Mouse (Mus musculus) CH12.LX (cell line): ENCODE measurements around the gene Pik3ca. TPM values are rescaled to one million over a fixed set of nuclear protein-coding genes. Genes with fewer than 3 reads are reported as not detected.

ENCODE experiments used
- DNase-seq: peaks from one replicate; pipeline ENCODE4 v3.0.0-alpha.2; 2013; ENCODE audit errors: extremely low read depth
- H3K27ac ChIP-seq: 2 replicates; pipeline ENCODE4 v1.5.1; 2012; ENCODE audit warnings: low read depth, mild to moderate bottlenecking, control low read depth, moderate library complexity; ENCODE audit not compliant: insufficient read depth
- H3K27me3 ChIP-seq: replicated peaks from 2 replicates; pipeline ENCODE3; 2012; ENCODE audit warnings: inconsistent platforms
- H3K36me3 ChIP-seq, 2 experiments: replicated peaks in 1 of 2; 2 replicates each; pipeline versions ENCODE3 to v1.6.1; 2012; ENCODE audit warnings: inconsistent platforms in 1 of 2, low read length in 1 of 2, mild to moderate bottlenecking in 1 of 2, mixed read lengths in 1 of 2, moderate library complexity in 1 of 2; ENCODE audit not compliant: control insufficient read depth in 1 of 2, insufficient read depth in 1 of 2
- H3K4me1 ChIP-seq, 2 experiments: 2 replicates each; pipeline ENCODE4 v1.6.1; 2012; ENCODE audit warnings: inconsistent platforms in 1 of 2, moderate library complexity in 1 of 2; ENCODE audit not compliant: insufficient read depth in 2 of 2, control insufficient read depth in 1 of 2
- H3K4me2 ChIP-seq: 2 replicates; pipeline ENCODE4 v1.6.1; 2012; ENCODE audit warnings: low read depth, mild to moderate bottlenecking, control low read depth; ENCODE audit not compliant: poor library complexity, insufficient read depth, severe bottlenecking
- H3K4me3 ChIP-seq, 3 experiments: fragments of 150-350 bp in 1 of 3; sonication (generic) in 1 of 3; replicated peaks in 1 of 3; 2 replicates each; pipeline versions ENCODE3 to v1.5.1; 2011 to 2012; ENCODE audit warnings: low read depth in 2 of 3, low read length in 2 of 3, mild to moderate bottlenecking in 2 of 3, moderate library complexity in 2 of 3, control low read depth in 1 of 3, improper control_type of control experiment in 1 of 3, inconsistent platforms in 1 of 3, mixed read lengths in 1 of 3; ENCODE audit not compliant: poor library complexity in 1 of 3
- H3K79me2 ChIP-seq: replicated peaks from 2 replicates; pipeline ENCODE4 v1.6.1; 2012; ENCODE audit warnings: mild to moderate bottlenecking, moderate library complexity; ENCODE audit not compliant: control insufficient read depth, poor library complexity, insufficient read depth, severe bottlenecking; ENCODE audit errors: extremely low read depth
- H3K9ac ChIP-seq: 2 replicates; pipeline ENCODE4 v1.6.1; 2012; ENCODE audit warnings: low read depth, mild to moderate bottlenecking, control low read depth, moderate library complexity; ENCODE audit not compliant: insufficient read depth
- H3K9me3 ChIP-seq: replicated peaks from 2 replicates; pipeline ENCODE3; 2012; ENCODE audit warnings: low read length, inconsistent platforms, mixed read lengths
- BHLHE40 ChIP-seq: IDR thresholded peaks from 2 replicates; pipeline ENCODE4 v1.6.1; 2011; ENCODE audit warnings: mild to moderate bottlenecking, low read depth, low read length, improper control_type of control experiment
- CHD1 ChIP-seq: IDR thresholded peaks from 2 replicates; pipeline ENCODE4 v1.6.1; 2012; ENCODE audit warnings: low read depth, low read length, improper control_type of control experiment, inconsistent platforms
- CTCF ChIP-seq, 2 experiments: IDR thresholded peaks in 1 of 2; conservative IDR thresholded peaks in 1 of 2; 2 replicates each; pipeline ENCODE4 v1.5.1; 2011 to 2012; ENCODE audit warnings: low read depth in 2 of 2, low read length in 2 of 2, improper control_type of control experiment in 1 of 2, inconsistent platforms in 1 of 2, mild to moderate bottlenecking in 1 of 2, moderate library complexity in 1 of 2
- E2F4 ChIP-seq: IDR thresholded peaks from 2 replicates; pipeline ENCODE4 v1.6.1; 2011; ENCODE audit warnings: low read depth, low read length, improper control_type of control experiment; ENCODE audit not compliant: insufficient replicate concordance
- ELF1 ChIP-seq: IDR thresholded peaks from 2 replicates; pipeline ENCODE4 v1.6.1; 2014; ENCODE audit warnings: low read depth, mild to moderate bottlenecking, inconsistent platforms, low read length, improper control_type of control experiment
- GABPA ChIP-seq: IDR thresholded peaks from 2 replicates; pipeline ENCODE4 v1.6.1; 2012; ENCODE audit warnings: low read depth, low read length, improper control_type of control experiment, inconsistent platforms; ENCODE audit not compliant: insufficient replicate concordance
- IRF4 ChIP-seq: IDR thresholded peaks from 2 replicates; pipeline ENCODE4 v1.6.1; 2014; ENCODE audit warnings: low read depth, mild to moderate bottlenecking, inconsistent platforms, low read length, improper control_type of control experiment
- JUND ChIP-seq: conservative IDR thresholded peaks from 2 replicates; pipeline ENCODE4 v1.6.1; 2011; ENCODE audit warnings: low read depth, low read length, improper control_type of control experiment
- KAT2A ChIP-seq: IDR thresholded peaks from 2 replicates; pipeline ENCODE4 v1.6.1; 2012; ENCODE audit warnings: low read length, improper control_type of control experiment, inconsistent platforms; ENCODE audit not compliant: insufficient replicate concordance
- MAFK ChIP-seq: IDR thresholded peaks from 2 replicates; pipeline ENCODE4 v1.6.1; 2011; ENCODE audit warnings: low read length, improper control_type of control experiment; ENCODE audit not compliant: insufficient replicate concordance
- MAX ChIP-seq: IDR thresholded peaks from 2 replicates; pipeline ENCODE4 v1.6.1; 2011; ENCODE audit warnings: low read length, improper control_type of control experiment
- MYC ChIP-seq: IDR thresholded peaks from 2 replicates; pipeline ENCODE4 v1.6.1; 2011; ENCODE audit warnings: low read depth, mild to moderate bottlenecking, improper control_type of control experiment, low read length
- NELFE ChIP-seq: IDR thresholded peaks from 2 replicates; pipeline ENCODE4 v1.6.1; 2011; ENCODE audit warnings: low read depth, low read length, improper control_type of control experiment
- NRF1 ChIP-seq: IDR thresholded peaks from 2 replicates; pipeline ENCODE4 v1.6.1; 2014; ENCODE audit warnings: low read depth, mild to moderate bottlenecking, inconsistent platforms, low read length, improper control_type of control experiment, moderate library complexity
- PAX5 ChIP-seq: IDR thresholded peaks from 2 replicates; pipeline ENCODE4 v1.6.1; 2012; ENCODE audit warnings: low read length, inconsistent platforms, mixed read lengths
- POLR2A ChIP-seq: IDR thresholded peaks from 2 replicates; pipeline ENCODE4 v1.6.1; 2011; ENCODE audit warnings: low read depth, mild to moderate bottlenecking, improper control_type of control experiment, low read length
- RCOR1 ChIP-seq: conservative IDR thresholded peaks from 2 replicates; pipeline ENCODE4 v1.6.1; 2012; ENCODE audit warnings: low read depth, mild to moderate bottlenecking, inconsistent platforms, low read length, improper control_type of control experiment
- SIN3A ChIP-seq: IDR thresholded peaks from 2 replicates; pipeline ENCODE4 v1.6.1; 2012; ENCODE audit warnings: low read length, improper control_type of control experiment, inconsistent platforms
- TBP ChIP-seq: conservative IDR thresholded peaks from 2 replicates; pipeline ENCODE4 v1.6.1; 2011; ENCODE audit warnings: low read depth, low read length, improper control_type of control experiment
- TCF12 ChIP-seq: IDR thresholded peaks from 2 replicates; pipeline ENCODE4 v1.6.1; 2014; ENCODE audit warnings: low read depth, mild to moderate bottlenecking, inconsistent platforms, low read length, improper control_type of control experiment
- USF1 ChIP-seq: IDR thresholded peaks from 2 replicates; pipeline ENCODE4 v1.6.1; 2014; ENCODE audit warnings: low read depth, mild to moderate bottlenecking, inconsistent platforms, low read length, improper control_type of control experiment
- USF2 ChIP-seq: conservative IDR thresholded peaks from 2 replicates; pipeline ENCODE4 v1.6.1; 2011; ENCODE audit warnings: low read depth, low read length, improper control_type of control experiment
- ZKSCAN1 ChIP-seq: IDR thresholded peaks from 2 replicates; pipeline ENCODE4 v1.6.1; 2012; ENCODE audit warnings: low read depth, inconsistent platforms, low read length, improper control_type of control experiment, borderline replicate concordance
- ZMIZ1 ChIP-seq: IDR thresholded peaks from 2 replicates; pipeline ENCODE4 v1.6.1; 2012; ENCODE audit warnings: low read depth, mild to moderate bottlenecking, inconsistent platforms, low read length, improper control_type of control experiment
- dilution Hi-C: fragments of 300-500 bp; cut with MboI; formaldehyde crosslinking; loops from 2 replicates; pipeline ENCODE4 v1.14.3; 2020; ENCODE audit warnings: low sequenced_read_pairs; ENCODE audit not compliant: extremely low pct_unique_long_range_greater_than_20kb, extremely low pct_ligation_motif_present
- in situ Hi-C: fragments of 300-500 bp; cut with MboI; formaldehyde crosslinking; loops from 3 replicates; pipeline ENCODE4 v1.14.3; 2019; ENCODE audit warnings: low sequenced_read_pairs, low pct_ligation_motif_present, low pct_unique_long_range_greater_than_20kb, mixed read lengths
- polyA plus RNA-seq: library from polyadenylated mRNA; unstranded; fragments of >175 nt; gene quantifications from 2 replicates; pipeline ENCODE4 v1.2.1, GENCODE M21; 2012; ENCODE audit warnings: low read depth; ENCODE audit not compliant: insufficient read length
- total RNA-seq, 2 experiments: library from RNA; depleted of rRNA; stranded (reverse); fragments of 300-350 nt in 1 of 2; fragments of >200 nt in 1 of 2; gene quantifications; 2 replicates each; pipeline ENCODE4 v1.2.3; 2012 to 2014

Gene Pik3ca
- total and polyA plus RNA-seq, 3 experiments: 19.1 to 26.5 (median 19.6) TPM

DNA sequence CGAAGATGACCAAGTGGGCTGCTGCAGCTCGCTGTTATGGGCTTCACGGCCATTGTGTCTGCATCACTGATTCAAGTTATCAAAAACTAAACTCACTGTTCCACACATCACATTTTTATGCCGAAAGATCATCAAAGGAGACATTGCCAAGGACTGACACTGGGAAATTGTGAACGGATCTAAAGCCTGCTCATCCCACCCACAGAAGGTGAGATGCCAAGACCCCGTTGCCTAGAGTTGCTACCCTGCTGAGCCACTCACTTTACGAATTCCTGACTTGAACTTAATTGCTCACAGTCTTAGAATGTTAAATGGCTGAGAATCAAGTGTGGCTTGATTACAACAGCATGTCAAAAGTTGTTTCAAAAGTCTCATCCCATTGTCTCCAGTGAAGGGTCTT is 73.0 kb downstream of the Pik3ca start:
- no peak overlapping the region for H3K27ac ChIP-seq
- in situ Hi-C loops: no loop called here
- H3K9ac ChIP-seq: no peak overlapping the region
- dilution Hi-C loops: no loop called here
- H3K9me3 ChIP-seq: no peaks in the 10 kb centered on the region
- peaks cover 0 to 16% of the 10 kb centered on the region in 2 experiments for H3K36me3 ChIP-seq
- H3K4me3 ChIP-seq: no peak overlapping the region
- no peak for DNase-seq
- no peak overlapping the region for H3K4me2 ChIP-seq
- no peaks in the 10 kb centered on the region for H3K79me2 ChIP-seq
- TF ChIP-seq ELF1 (no peak), CHD1 (no peak), ZKSCAN1 (no peak), USF1 (no peak), MYC (no peak), KAT2A (no peak), IRF4 (no peak)
- H3K27me3 ChIP-seq: no peaks in the 10 kb centered on the region
- peaks cover 19 to 33% of the 10 kb centered on the region in 2 experiments for H3K4me1 ChIP-seq

- no peak for DNase-seq
- peaks cover 19 to 33% of the 10 kb centered on the region in 2 experiments for H3K4me1 ChIP-seq
- H3K4me2 ChIP-seq: no peak overlapping the region
- H3K9ac ChIP-seq: no peak overlapping the region
- in situ Hi-C loops: no loop called here
- no peak for TF ChIP-seq PAX5
- no peak for TF ChIP-seq GABPA
- no peak for TF ChIP-seq ZMIZ1
- TF ChIP-seq BHLHE40: no peak
- dilution Hi-C loops: no loop called here
- H3K36me3 ChIP-seq: peaks cover 0 to 15% of the 10 kb centered on the region in 2 experiments
- no peak overlapping the region for H3K27ac ChIP-seq
- H3K9me3 ChIP-seq: no peaks in the 10 kb centered on the region
- no peak overlapping the region for H3K4me3 ChIP-seq
- no peaks in the 10 kb centered on the region for H3K27me3 ChIP-seq
- no peaks in the 10 kb centered on the region for H3K79me2 ChIP-seq
Measured at GRCm38 (mm10) chr3:32471098-32471497, 73.6 kb downstream of the Pik3ca start.

DNA sequence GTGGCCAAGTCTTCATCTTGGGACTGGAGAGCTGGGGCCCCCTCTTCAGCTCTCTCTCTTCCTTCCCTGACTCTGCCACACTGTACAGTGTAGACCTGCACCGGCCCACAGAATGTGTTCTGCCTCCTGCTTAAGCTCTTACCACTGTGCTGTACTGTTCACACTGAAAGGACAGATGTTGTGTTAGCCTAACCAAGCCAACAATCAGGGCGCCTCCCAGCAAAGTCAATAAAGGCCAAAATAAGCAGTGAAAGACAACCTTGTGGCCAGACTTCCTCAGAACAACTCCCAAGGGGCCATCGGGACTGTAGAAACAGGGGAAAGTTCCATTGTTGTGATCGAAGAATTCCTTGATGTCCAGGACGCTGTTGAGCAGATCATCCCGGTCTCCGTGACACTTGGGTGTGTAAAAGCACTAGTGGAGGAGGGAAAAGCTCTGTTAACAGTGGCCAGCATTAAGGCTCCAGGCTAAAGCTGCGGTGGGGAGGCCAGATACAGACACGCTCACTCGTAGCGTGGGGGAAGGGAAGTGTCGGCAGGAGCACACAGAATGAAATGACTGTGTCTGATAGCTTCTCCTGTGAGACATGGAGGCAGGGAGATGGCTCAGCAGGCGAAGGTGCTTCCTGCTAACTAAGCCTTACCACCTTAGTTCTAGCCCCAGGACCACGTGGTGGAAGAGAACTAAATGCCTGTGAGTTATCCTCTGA is 74.9 kb downstream of the Pik3ca start:
- in situ Hi-C loops (no loop called here), dilution Hi-C loops (no loop called here)
- peak; percentile 59 for TF ChIP-seq IRF4
- no peak for TF ChIP-seq ZKSCAN1
- no peak for TF ChIP-seq KAT2A
- TF ChIP-seq MAFK: no peak
- TF ChIP-seq JUND: peak; percentile 35; the same call in 1 of the 2 replicates
- TF ChIP-seq ZMIZ1: no peak; the same call in 1 of the 2 replicates
- TF ChIP-seq NELFE: no peak
- TF ChIP-seq PAX5: no peak
- TF ChIP-seq NRF1: no peak
- no peak for TF ChIP-seq E2F4
- no peak for TF ChIP-seq RCOR1
- no peak for TF ChIP-seq POLR2A
- no peak for TF ChIP-seq CTCF (conservative IDR thresholded peaks at IDR 0.05 in 1 of 2, IDR thresholded peaks at IDR 0.05 in 1 of 2; ENCODE audit: low read depth in 2 of 2, low read length in 2 of 2)
- TF ChIP-seq SIN3A: no peak; the same call in 1 of the 2 replicates
- TF ChIP-seq TCF12: peak; percentile 36; the same call in 1 of the 2 replicates
- peak; percentile 87 for TF ChIP-seq MAX
- TF ChIP-seq CHD1: no peak
- TF ChIP-seq USF2: no peak
- TF ChIP-seq GABPA: no peak
- no peak for TF ChIP-seq TBP

More for the DNA sequence above, 74.9 kb downstream of the Pik3ca start:
- DNase-seq: peak; percentile 77
- H3K36me3 ChIP-seq: peaks cover 0 to 6% of the 10 kb centered on the region in 2 experiments
- peaks cover 19 to 33% of the 10 kb centered on the region in 2 experiments for H3K4me1 ChIP-seq
- no peaks in the 10 kb centered on the region for H3K79me2 ChIP-seq
- H3K4me2 ChIP-seq: peak overlapping the region; percentile 6; the same call in 1 of the 2 replicates
- H3K9ac ChIP-seq: peak overlapping the region; percentile 11; the same call in 1 of the 2 replicates
- no peaks in the 10 kb centered on the region for H3K27me3 ChIP-seq
- peak overlapping the region in 1 of 3 experiments; percentile 5 for H3K4me3 ChIP-seq
- H3K27ac ChIP-seq: 0 out of 2 replicates have a peak overlapping the region, but pooled peaks have one; percentile 16
- no peaks in the 10 kb centered on the region for H3K9me3 ChIP-seq
